Mouse (Mus musculus) inflammation-experienced regulatory T-cells, adult 6 months (primary cell): ENCODE data around the gene Lrrc25. TPM values are rescaled to one million over a fixed set of nuclear protein-coding genes. Genes with fewer than 3 reads are reported as not detected.

Source experiments
- ATAC-seq: one replicate; pipeline ENCODE4 v1.8.0; 2017
- polyA plus RNA-seq, 3 experiments: library from polyadenylated mRNA; unstranded; fragments of 100-300 nt; shearing (Covaris generic); gene quantifications; one replicate each; pipeline ENCODE4 v1.2.1; 2017

Gene Lrrc25
- polyA plus RNA-seq, 3 experiments from 2014 or later: 0.47 to 3.8 (median 0.71) TPM

DNA sequence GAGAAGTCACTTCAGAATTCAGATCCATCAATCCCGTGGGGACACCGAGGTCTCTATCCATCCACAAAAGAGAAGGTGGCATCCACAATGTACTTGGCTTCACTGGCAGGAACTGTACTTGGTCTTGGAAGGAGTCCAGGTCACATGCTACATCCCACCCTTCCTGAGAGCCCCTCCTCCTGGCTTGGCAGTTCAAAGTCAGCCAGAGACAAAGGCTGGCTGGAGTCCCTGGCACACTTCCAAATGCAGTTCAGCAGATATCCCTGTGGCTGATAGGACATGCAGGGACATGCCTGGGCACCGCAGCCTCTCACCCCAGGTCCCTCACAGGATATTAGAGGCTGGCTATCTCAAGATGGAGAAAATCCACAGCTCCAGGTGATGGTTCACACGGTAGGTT is 33.4 kb downstream of the Lrrc25 start:
- ATAC-seq: no peak

DNA sequence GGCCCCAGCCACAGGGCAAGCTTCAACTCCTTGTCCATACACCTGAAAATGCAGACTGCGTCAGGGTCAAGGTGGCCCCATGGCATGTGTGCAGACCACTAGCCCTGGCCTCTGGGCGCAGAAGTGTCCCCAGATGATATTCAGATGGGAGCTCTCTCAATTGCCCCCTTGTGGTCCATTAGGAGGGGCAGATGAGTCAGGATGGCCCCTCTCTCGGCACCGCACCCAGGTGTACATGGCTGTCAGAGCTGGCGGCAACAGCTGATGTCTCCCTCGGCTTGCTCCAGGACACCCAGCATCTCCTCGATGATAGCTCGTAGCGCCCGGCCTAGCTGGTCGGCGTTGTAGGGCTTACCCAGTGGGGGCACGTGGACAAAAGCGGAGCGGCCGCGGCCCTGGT is 34.4 kb downstream of the Lrrc25 start:
- no peak for ATAC-seq

DNA sequence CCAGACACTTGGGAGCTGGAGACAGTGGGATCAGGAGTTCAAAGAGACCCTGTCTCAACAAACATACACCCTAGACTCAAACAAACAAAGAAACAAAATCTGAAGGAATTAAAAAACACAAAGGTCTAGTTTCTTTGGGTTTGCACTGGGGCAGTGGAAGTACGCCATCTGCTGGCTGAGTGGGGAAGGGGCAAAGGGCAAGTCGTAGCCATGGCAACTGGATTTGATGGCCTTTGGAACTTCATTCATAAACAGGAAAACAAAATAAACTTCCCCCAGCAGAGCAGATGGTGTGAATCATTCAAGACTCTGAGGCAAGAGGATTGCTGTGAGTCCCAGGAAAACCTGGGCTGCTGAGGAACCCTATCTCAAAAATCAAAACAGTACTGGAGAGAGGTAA is 37.3 kb downstream of the Lrrc25 start:
- peak; percentile 48 for ATAC-seq

DNA sequence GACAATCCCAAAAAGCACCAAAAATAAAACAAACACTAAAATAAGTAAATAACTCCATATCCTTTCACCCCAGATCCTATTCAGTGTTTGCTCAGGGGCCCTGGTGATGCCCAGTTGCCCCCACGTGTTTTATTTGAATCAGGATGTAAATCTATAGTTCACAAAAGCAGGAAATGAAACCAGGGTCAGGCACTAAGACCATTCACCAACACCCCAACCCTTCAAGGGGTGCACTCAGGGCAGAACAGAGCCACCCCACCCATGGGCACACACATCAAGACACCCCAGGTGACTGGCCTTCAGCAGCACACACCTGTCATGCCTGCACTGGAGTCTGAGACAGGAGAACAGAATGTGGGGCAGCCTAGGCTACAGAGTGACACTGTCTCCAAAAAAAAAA is 38.2 kb downstream of the Lrrc25 start:
- no peak for ATAC-seq

DNA sequence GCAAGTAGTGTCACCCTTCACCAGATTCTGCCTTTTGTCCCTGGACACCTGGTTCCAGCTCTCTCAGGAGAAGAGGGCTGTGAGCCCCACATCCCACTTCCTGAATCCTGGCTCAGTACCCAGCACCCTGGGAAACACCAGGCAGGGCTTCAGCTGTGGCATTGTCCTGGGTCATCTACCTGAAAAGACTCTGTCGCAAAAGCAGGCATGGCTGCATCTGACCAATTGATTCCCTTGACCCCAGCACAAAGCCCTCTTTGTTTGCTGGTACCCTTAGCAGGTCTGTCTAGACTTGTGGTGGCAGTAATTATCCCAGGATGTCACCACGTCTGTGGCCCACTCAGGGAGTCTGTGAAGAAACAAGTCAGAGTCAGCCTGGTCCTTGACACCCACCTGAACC is 39.5 kb downstream of the Lrrc25 start:
- ATAC-seq: no peak

DNA sequence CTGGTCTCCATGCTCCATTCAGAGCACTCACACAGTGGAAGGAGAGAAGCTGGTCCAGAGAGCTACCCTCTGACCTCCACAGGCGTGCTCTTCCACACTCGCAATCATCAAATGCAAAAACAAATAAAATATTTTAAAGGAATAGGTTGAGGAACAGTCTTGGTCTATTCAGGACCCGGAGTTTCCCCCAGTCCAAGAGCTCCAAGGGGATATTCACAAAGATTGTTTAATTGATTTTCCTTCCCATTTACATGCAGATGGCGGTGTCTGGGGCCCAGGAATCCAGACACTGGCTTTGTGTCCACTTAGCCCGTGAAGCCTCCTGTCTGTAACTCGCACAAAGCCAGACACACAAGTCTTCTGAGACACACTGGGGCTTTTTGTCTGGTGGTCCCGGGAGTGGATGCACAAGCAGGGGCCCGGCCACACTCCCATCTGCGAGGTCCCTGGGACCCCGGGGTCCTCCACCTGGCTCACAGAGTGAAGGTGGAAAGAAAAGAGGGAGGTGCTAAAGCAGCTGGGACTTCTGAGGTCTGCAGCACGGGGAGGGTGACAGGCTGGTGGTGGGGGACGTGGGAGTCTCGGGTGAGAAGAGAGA is 40.3 kb downstream of the Lrrc25 start:
- no peak for ATAC-seq

DNA sequence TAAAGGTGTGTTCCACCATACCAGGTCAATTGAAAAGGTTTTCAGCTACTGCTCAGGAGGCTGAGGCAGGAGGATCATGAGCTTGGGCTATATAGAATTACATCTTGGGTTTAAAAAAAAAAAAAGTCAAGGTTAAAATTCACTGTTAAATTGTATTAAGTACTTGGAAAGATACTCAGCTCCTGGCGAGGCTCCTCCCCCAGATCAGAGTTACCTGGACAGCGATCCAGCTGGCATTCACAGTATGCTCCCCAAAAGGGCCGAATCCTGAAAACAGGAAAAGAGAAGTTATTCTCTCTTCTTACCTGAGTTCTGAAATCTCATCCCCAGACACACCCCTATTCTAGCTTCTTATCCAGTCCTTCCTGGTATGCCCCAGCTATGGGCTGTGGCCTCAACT is 41.3 kb downstream of the Lrrc25 start:
- no peak for ATAC-seq

DNA sequence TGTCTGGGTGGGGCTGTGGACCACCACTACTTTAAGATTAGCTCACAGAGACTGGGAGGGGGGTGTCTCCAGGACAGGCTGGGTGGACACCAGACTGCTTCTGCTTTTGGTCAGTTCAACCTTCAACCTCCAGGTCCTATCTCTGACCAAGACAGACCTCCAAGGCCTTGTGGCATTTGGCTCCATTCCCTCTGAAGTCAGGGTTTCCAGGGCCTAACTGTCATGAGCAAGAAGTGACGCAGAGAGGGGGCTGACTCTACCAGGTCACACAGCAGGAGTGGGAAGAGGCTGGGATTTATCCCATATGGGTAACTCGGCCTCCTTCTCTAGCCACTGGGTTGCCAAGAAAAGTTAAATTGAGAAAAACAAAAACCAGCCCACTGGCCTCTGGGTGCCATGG is 41.8 kb downstream of the Lrrc25 start:
- no peak for ATAC-seq

DNA sequence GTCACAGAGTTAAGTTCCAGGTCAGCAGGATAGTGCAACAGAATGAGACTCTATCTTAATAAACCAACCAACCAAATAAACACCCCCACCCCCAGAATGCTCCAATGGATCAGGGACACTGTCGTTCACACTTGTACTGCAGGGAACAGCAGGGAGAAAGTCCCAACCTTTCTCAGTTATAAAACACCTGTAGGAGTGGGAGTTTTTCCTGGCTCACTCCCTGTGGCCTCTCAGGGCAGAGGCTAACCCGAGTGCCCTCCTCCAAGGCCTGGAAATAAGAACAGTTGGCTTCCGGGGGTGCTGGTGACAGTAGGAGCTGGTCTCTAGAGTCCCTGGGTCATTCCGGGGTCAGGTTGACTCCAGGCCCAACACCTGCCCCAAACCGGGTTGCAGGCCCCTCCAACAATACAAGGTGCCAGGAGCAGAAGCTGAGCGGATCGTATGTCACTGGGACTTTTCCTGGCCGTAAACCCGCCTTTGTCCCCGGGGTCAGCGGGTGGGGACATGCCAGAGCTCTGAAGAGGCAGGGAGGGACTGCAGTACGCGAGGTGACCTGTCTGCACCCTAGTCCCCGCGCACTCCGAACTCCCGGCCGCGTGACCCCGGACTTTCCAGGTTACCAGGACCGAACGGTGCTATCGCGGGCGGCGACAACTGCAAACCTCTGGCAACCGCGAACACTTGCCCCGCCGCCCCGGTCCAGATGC is 43.1 kb downstream of the Lrrc25 start:
- no peak for ATAC-seq

DNA sequence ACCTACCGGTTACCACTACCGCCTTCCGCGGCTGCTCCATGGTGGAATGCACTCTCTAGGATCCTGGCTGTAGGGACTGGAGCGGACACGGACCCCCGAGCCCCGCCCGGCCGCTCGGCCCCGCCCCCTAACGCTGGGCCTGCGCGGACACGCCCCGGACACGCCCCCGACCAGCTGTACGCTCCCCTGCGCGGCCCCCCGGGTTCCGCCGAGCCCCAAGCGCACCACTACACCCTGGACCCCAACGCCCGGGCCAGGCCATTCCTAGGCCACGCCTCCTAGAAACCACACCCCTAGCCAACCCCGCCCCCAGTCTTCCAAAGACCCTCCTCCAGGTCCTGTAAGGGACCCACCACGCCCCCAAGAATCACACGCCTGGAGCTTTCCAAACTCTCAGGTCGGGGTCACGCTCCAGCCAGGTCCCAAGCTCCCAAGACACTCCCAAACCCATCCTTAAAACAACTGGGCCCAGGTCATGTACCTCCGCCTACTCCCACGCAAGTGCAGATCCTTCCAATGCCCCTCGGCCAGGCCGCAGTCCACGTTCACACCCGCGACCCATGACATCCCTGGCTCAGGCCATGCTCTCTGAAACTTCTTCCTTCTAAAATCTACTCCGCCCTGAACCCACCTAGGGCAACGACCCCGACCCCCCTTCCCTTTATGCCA is 43.8 kb downstream of the Lrrc25 start:
- peak; percentile 81 for ATAC-seq

DNA sequence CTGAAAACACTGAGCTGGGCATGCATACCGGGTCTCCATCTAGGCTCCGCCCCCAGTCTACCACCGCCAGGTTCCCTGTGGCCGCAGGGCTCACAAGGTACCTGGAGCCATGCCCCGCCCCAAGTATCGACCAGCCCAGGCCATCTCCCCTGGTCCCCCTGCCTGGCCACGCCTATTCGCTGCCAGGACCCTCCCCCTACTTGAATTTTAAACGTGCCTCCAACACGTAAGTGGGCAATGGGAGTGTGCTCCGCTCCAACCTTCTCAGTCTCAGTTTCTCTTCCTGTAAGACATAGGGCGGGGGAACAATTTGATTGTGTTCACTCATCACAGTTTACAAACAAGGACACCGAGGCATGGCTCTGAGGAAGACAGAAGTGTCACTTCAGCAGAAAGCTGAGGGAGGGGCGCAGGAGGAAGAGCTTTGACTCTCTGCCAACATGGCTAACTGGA is 44.3 kb downstream of the Lrrc25 start, which contains the start of gene Pgpep1:
Gene Pgpep1, minus strand, starts transcription at position 116 of the 453 bp plus-strand sequence.
- peak; percentile 31 for ATAC-seq

DNA sequence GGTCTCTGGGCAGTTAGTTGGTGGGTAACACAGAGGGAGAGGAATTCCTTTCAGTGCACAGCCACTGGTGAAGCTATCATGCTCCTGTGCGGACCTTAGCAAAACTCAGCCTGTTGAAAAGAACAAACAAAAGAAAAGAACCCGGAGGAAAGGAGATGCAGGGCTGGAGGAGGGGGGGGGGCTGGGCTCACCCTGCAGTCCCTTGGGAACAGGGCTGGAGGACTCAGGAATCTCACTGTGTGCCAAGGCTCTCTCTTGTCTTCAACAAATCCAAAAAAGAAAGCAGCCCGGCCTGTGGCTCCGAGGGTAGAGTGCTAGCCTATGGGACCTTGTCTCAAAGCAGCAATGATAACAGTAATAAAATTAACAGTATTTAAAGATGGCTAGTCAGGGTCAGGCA is 47.7 kb downstream of the Lrrc25 start:
- ATAC-seq: no peak

DNA sequence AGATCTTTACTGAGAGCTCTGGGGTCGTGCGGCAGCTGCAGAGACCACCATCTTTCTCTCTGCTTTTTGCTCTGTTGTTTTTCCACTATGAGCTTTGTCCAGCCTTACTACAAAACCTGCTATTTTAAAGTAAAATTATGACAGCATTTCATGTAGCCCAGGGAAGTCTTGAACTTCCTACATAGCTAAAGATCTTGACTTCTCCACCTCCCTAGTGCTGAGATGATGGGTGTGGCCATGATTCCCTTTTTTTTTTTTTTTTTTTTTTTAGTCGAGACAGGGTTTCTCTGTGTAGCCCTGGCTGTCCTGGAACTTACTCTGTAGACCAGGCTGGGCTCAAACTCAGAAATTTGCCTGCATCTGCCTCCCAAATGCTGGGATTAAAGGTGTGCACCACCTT is 48.7 kb downstream of the Lrrc25 start:
- ATAC-seq: no peak

DNA sequence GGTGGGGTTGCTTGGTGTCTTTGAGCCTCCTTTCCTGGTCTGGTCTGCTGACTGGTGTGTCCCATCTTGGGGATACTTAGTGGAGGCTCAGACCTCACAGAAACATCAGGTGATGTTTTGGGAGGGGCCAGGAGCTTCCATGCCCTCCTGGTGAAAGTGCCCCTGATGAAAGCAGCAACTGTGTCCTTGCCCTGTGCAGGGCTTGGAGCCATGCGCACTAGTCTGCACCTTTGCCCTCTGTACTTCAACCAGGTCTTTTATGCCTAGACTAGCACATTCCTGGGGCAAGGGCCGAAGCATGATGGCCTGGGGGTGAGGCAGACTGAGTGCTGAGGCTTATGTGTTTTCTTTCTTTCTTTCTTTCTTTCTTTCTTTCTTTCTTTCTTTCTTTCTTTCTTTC is 49.6 kb downstream of the Lrrc25 start:
- ATAC-seq: no peak

DNA sequence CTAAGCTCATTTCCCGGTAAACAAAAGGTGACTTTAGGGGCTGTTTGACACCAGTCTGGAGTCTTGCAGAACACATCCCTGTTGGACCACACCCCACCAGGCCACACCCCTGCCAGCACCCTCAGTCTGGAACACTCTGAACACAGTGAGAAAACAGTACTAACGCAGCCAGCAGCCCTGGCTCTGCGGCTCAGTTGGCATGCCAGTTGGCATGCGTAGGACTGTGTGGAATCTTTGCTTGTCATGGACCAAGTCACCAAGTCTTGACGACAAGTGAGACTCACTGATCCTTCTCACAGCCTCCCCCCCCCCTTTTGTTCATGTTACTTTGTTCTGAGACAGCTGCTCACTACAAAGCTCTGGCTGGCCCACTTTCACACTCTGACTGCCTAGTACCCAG is 51.1 kb downstream of the Lrrc25 start:
- no peak for ATAC-seq

Other genes with a start within 250 kb of the Lrrc25 start
- under 1 TPM in 2 of 3 experiments, not detected in 1; 0.24 to 0.40 TPM for gene Comp, start 242.6 kb upstream of the Lrrc25 start, polyA plus RNA-seq
- gene Crtc1, start 176.6 kb upstream of the Lrrc25 start, polyA plus RNA-seq: 1 to 10 TPM; 5.0 to 8.7 (median 7.2) TPM
- gene Klhl26, start 139.2 kb upstream of the Lrrc25 start, polyA plus RNA-seq: 10 to 100 TPM in 1 of 3 experiments, 1 to 10 TPM in 2; 6.5 to 10.4 (median 8.8) TPM
- gene Tmem59l, start 128.8 kb upstream of the Lrrc25 start, polyA plus RNA-seq: under 1 TPM in 1 of 3 experiments, not detected in 2; 0.47 TPM
- not detected for gene Crlf1, start 123.0 kb upstream of the Lrrc25 start, polyA plus RNA-seq
- gene Rex1bd, start 109.4 kb upstream of the Lrrc25 start, polyA plus RNA-seq: 10 to 100 TPM; 67.7 to 85.1 (median 84.4) TPM
- 1,000 to 10,000 TPM; 2,608 to 4,221 (median 3,776) TPM for gene Uba52, start 105.4 kb upstream of the Lrrc25 start, polyA plus RNA-seq
- gene Fkbp8, start 88.4 kb upstream of the Lrrc25 start, polyA plus RNA-seq: 100 to 1,000 TPM; 133 to 156 (median 138) TPM
- 100 to 1,000 TPM; 138 to 187 (median 180) TPM for gene Kxd1, start 88.2 kb upstream of the Lrrc25 start, polyA plus RNA-seq
- gene Ell, start 76.7 kb upstream of the Lrrc25 start, polyA plus RNA-seq: 10 to 100 TPM; 30.5 to 37.0 (median 35.6) TPM
- 10 to 100 TPM; 27.6 to 32.6 (median 31.7) TPM for gene Isyna1, start 21.8 kb upstream of the Lrrc25 start, polyA plus RNA-seq
- 10 to 100 TPM in 2 of 3 experiments, 1 to 10 TPM in 1; 2.6 to 16.2 (median 14.7) TPM for gene Ssbp4, start 7.3 kb upstream of the Lrrc25 start, polyA plus RNA-seq
- gene Gdf15, start 16.3 kb downstream of the Lrrc25 start, polyA plus RNA-seq: not detected
- gene Pgpep1, start 44.2 kb downstream of the Lrrc25 start, polyA plus RNA-seq: 1 to 10 TPM; 3.8 to 6.4 (median 4.8) TPM
- 100 to 1,000 TPM in 1 of 3 experiments, 10 to 100 TPM in 2; 79.0 to 128 (median 97.8) TPM for gene Lsm4, start 57.1 kb downstream of the Lrrc25 start, polyA plus RNA-seq
- gene Jund, start 82.8 kb downstream of the Lrrc25 start, polyA plus RNA-seq: 10 to 100 TPM; 13.9 to 23.2 (median 16.6) TPM
- not detected for gene Iqcn, start 87.3 kb downstream of the Lrrc25 start, polyA plus RNA-seq
- under 1 TPM in 1 of 3 experiments, not detected in 2; 0.55 TPM for gene Gm3336, start 102.4 kb downstream of the Lrrc25 start, polyA plus RNA-seq
- under 1 TPM; 0.19 to 0.59 (median 0.25) TPM for gene Pde4c, start 107.6 kb downstream of the Lrrc25 start, polyA plus RNA-seq
- gene Rab3a, start 138.5 kb downstream of the Lrrc25 start, polyA plus RNA-seq: 1 to 10 TPM; 4.6 to 8.6 (median 7.9) TPM
- 10 to 100 TPM; 35.5 to 46.1 (median 42.5) TPM for gene Mpv17l2, start 144.8 kb downstream of the Lrrc25 start, polyA plus RNA-seq
- 1 to 10 TPM; 2.6 to 5.4 (median 5.4) TPM for gene Pik3r2, start 160.6 kb downstream of the Lrrc25 start, polyA plus RNA-seq
- 10 to 100 TPM; 14.8 to 20.5 (median 18.4) TPM for gene Mast3, start 188.9 kb downstream of the Lrrc25 start, polyA plus RNA-seq
- gene Il12rb1, start 192.3 kb downstream of the Lrrc25 start, polyA plus RNA-seq: 10 to 100 TPM; 13.8 to 38.5 (median 18.3) TPM
- 1 to 10 TPM; 1.9 to 7.8 (median 3.7) TPM for gene Arrdc2, start 223.6 kb downstream of the Lrrc25 start, polyA plus RNA-seq
- gene Kcnn1, start 247.1 kb downstream of the Lrrc25 start, polyA plus RNA-seq: not detected